Mouse (Mus musculus): ENCODE data around the gene Smim4. TPM values are rescaled to one million over a fixed set of nuclear protein-coding genes. Genes with fewer than 3 reads are reported as not detected.

Smim4 gene
- total RNA-seq (2021), result 10 to 100 TPM; 26.9 to 30.3 TPM
- long read RNA-seq, transcript Smim4-201 (2 exons, 311 nt), result major isoform, 9 of 18 reads
- long read RNA-seq, partial matches to known transcripts, result 1 of 18 reads
- long read RNA-seq, other reads (novel, unspliced or antisense), result 4 of 18 reads

DNA sequence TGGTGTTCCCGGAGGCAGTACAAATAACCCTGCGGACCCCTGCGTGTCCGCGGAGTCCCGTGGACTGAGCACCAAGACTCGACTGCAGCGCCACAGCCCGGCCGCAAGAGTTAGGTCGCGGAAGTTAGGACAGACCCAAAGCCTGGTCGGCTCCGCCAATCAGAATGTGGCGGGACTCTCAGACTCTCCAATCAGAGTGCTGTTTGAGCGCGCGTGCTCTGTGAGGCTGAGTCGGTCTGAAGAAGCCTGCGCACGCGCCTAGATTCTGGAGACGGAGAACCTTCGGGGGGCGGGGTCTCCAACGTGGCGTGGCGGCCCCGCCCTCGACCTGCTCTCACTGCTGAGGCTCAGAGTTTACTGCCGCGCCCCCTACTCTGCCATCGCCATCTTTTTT is at the start of gene Smim4:
Gene Smim4, minus strand, starts transcription at position 131 of the 394 bp plus-strand sequence.
- DNase-seq (ENCODE audit: low spot score in 2 of 2), result peak; percentile 94 to 98

DNA sequence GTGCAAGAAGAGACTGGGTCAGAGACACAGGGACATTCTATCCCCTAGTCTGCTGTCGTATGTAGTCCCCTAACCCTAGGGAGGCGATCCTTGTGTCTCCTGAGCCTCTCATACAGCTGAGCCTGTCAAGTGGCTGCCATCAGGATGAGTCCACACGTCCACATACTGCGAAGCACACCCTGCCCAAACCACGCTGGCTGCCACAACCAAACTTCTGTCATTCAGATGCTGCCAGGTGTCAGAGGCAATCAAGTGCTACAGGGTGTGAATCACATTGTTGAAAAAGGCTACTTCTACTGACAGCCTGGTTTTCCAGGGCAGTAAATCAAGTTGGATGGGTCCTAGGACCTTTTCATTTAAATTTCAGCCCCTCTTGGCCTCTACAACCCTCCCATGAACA is 49.0 kb upstream of the Smim4 start:
- no peak for DNase-seq (ENCODE audit: low spot score in 2 of 2)

DNA sequence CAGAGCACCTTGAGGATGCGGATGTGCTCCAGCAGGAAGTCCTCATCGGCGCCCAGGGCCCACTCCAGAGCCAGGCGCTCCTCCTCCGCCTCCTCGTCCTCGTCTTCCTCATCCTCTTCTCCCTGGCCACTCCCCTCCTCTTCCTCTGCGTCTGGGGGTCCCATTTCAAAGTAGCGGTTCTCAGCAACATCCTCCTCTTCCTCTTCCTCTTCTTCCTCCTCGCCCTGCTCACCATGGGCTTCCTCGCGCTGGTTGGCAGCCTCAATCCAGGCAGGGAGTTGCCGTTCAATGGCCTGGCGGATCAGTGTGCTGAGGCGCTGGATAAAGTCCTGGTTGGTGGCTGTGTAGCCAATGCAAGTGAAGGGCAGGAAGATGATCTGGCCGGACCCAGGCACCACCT is 48.5 kb upstream of the Smim4 start:
- no peak for DNase-seq (ENCODE audit: low spot score in 2 of 2)

DNA sequence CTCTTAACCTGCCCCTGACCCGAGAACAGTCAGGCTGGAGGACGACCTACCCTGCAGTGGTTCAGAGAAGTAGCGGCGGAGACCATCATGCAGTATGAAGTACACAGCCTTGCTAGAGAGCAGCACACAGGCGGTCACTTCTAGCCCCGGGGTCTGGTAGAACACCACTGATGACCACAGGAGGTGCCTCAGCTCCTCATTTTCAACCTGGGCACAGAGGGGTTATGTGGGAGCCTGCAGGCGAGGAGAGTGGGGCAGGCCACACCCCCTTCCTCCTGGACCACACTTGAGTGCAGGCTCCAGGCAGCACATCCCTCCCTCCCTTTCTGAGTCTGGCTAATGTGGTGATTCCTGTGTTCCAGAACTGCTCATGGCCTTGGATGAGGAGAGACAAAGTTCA is 44.8 kb upstream of the Smim4 start:
- no peak for DNase-seq (ENCODE audit: low spot score in 2 of 2)

DNA sequence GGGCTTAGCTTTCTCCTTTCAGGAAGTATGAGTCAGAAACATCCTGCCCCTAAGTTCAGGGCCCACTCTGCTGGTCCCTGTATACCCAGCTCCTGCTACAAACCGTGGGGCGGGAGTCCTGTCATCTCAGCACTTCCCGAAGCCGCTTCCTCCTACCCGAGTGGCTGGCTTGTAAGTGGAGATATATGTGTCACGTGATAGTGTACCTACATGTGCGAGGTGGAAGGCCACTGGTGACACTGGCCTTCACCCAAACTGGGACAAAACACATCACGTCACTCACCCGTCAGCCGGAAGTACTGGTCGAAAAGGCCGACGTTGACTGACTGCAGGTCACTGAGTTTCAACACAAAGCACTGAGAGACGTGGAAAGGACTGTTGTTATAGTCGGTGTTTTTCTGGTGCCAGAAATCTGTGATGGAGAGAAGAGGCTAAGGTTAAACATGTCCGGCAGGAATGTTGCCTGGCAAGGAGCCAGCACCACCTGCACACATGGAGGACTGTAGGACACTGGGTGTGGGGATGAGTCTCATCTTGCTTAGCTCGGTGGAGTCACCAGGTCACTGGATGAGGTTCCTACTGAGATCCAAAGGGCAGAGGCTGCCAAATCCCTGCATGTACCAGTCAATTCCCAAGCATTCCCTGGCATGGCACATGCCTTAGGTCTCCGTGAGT is 44.2 kb upstream of the Smim4 start:
- no peak for DNase-seq (ENCODE audit: low spot score in 2 of 2)

DNA sequence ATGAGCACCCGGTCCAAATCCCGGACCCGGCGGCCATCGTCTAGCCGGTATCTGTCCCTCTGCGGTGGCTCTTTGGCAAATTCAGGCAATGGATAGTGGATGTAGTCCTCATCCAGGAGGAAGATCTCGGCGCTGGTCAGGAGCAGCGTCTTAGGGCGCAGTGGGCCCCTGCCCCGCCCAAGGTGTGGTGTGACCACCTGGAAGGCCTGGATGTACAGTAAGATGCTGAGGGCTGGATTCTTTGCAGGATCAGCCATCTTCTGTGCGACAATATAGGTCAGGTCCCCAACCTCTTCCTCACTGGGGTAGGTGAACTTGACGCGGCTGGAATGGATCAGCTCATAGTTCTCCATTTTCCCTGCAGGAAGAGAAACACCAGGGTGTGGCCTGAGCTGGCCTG is 43.1 kb upstream of the Smim4 start:
- no peak for DNase-seq (ENCODE audit: low spot score in 2 of 2)

DNA sequence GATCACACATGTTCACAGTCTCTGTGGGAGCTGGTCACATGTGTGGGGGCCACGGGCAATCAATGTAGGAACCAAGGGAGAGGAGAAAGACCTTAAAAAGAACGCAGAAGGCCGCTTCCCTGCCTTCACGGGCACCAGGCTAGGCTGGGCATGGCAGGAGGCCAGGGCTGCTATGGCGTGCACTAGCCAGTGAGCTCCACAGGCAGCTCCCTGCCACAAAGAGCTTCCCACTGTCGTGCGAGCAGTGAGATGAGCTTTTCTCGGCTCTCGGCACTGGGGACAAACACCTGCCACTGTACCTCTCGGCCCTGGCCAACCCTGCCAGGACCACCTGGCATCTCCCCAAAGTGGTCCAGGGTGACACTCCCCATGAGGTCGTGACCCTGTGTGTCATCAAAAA is 42.6 kb upstream of the Smim4 start:
- no peak for DNase-seq (ENCODE audit: low spot score in 2 of 2)

DNA sequence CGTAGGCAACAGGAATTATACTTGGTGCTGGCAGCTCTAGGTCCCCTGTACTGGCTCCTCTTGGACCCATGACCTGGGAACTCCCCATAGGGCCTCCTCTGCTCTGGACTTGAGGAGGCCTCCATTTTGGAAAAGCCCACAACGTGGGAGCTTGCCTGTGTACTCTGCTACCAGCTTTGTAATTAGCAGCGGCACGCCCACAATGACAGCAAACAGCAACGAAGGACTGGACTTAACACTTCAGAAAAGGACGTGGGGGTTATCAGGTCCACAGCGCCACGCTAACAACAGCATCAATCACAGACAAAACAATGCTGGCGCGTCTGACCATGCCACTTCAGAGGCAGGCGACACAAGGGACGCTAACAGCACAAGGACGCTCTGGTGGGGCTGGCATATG is 42.2 kb upstream of the Smim4 start:
- no peak for DNase-seq (ENCODE audit: low spot score in 2 of 2)

DNA sequence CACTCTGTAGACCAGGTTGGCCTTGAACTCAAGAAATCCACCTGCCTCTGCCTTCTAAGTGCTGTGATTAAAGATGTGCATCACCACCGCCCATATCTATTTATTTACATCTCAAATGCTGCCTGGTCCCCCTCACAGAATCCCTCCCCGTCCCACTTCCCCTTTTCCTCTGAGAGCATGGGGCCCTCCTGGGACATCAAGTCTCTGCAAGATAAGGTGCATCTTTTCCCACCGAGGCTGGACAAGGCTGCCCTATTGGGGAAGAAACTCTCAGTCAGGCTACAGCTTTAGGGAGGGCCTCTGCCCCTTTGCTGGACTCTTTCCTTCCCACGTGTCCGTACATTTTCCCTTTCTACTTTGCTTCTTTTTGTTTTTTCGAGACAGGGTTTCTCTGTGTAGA is 40.8 kb upstream of the Smim4 start:
- DNase-seq (ENCODE audit: low spot score in 2 of 2), result no peak

DNA sequence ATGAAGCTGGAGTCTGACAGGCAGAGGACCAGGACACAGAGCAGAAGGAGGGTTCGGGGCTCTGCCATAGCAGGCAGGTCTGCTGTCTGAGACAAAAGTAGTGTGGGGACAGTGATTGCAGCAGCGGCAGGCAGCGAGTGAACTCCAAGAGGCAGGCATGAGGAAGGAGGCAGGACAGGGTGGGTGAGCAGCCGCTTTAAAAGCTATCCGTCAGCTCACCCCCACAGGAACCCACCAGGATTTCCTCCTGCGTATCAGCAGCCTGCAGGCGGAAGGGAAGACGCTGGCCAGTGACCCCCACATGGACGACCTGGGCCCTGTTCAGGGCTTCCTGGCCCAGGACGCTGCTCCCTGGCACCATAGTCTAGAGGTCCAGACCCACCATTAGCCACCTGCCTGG is 39.7 kb upstream of the Smim4 start, which contains the start of gene Stab1:
Gene Stab1, minus strand, starts transcription at position 217 of the 400 bp plus-strand sequence.
- no peak for DNase-seq (ENCODE audit: low spot score in 2 of 2)

DNA sequence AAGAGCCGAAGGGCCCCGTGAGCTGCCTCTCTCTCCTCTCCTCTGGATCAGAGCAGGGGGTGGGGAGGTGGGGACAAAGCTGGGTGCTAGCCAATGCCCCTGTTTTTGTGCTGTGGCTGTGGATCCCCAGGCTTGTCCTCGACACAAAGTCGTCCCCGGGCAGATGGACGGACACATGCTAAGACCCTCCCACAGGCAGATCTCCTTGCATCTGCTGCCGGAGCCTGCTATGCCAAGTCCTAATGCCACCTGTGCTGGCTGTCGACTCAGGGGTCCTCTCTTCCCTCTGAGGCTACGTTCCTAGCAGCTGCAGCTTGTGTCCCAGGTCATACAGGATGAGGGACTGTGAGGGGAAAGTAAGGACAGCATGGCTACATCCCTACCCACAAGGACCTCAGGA is 38.1 kb upstream of the Smim4 start:
- no peak for DNase-seq (ENCODE audit: low spot score in 2 of 2)

DNA sequence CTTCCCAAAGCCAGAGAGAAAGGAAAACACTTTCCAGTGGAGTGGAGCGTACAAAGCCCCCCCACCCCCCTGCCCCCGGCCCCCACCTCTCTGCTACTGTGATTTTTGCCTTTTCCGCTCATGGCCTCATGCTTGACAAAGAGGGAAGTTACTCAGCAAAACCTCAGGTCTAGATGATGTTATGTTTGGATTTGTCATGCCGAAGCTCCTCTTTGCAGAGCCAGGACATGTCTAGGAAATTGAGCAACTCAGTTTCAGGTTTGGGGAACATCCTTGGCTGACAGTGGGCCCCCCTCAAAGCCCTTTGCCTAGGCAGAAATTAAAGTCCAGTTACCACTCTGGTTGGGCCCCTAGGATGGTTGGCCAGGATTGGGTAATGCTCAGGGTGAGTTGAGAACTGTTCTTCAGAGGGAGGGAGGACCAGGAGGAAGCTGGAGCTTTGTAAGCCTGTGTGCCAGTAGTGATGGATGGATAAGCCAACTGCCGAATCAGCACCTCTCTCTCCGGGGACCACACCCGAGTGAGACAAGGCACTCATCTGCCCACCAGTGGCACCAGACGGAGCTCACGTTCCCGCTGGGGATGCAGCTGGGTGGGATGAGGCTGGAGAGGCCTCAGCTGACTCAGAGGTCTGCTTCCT is 37.4 kb upstream of the Smim4 start:
- DNase-seq (ENCODE audit: low spot score in 2 of 2), result no peak

DNA sequence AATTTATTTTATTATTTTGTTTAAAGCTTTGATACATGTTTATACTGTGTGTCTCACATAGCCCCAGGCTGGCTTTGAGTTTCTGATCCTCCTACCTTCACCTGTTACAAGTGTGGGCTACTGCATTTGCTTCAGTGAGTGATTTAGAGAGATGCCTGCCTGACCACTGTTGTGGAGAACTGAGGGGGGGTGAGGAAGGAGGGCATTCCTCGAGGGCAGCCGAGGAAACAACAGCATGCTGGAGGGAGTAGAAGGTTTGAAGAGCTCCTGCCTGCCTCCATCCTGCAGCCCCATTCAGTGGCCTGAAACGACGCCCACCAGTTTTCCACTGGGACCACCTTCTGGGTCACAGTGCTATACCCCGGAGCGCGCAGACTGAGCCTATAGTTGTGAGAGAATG is 36.7 kb upstream of the Smim4 start:
- DNase-seq (ENCODE audit: low spot score in 2 of 2), result no peak

DNA sequence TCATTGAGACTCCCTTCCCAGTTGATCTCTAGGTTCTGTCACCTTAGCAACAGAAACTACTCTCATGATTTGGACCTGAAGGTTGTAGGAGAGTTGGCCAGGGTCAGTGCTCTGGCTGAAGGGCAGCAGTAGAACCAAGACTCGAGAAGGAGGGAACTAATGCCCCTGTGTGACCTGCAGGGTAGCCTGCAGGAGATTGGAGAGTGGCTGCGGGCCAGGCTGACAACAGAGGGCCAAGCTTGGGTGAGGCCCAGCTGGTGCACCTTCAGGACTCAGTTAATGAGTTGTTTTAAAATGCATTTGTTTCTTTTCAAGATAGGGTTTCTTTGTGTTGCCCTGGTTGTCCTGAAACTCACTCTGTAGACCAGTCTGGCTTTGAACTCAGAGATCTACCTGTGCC is 36.3 kb upstream of the Smim4 start:
- no peak for DNase-seq (ENCODE audit: low spot score in 2 of 2)

DNA sequence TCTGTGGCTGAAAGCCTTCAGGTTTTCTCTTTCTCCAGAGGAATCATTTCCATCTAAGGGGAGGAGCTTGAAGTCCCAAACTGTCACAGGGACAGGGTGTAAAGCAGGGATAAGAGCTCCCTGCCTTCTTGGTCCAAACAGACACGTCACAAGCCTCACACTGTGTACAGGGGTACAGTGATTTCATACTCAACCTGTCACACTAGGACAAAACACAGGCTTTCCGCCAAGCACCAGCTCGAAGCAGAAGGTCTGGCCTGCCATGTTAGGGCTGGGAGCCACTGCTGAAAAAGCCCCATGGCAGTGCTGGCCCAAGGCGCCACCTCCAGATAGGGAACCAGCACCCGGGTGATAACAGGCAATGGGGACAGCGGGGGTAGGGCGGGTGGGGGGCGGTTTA is 35.3 kb upstream of the Smim4 start:
- no peak for DNase-seq (ENCODE audit: low spot score in 2 of 2)

DNA sequence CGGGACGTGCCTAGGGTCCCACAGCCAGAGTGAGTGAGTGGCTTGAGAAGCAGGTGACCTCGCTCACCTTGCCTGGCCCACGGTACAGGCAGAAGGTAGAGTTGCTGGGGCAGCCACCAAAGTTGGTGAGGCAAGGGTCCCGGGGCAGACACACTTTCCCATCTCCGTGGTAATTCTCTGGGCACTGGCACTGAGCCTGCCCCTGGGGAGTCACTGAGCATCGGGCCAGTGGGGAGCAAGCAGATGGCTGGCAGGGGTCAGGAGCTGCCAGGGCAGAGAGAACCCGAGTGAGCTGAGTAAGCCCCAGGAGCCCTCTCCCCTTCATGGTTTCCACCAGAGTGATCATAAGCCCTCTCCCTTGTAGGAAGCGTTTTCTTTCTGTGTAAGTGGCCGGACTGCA is 32.9 kb upstream of the Smim4 start:
- no peak for DNase-seq (ENCODE audit: low spot score in 2 of 2)

DNA sequence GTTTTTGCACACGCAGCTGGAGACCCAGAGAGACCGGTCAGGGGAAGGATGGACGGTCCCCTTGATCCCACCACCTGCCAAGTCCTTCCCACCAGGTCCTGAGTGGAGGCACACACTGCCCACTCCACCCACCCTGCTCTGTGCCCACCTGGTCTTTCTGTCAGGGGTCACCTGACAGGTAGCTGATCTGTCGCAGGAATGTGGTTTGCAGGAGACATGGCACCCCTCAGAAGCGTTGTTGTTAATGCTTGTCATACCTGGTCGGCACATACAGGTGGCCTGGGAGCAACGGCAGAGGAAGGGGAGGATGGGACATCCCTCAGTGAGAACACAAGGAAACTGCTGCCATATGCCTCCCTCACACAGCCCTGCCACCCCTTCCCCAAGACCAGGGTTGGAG is 32.4 kb upstream of the Smim4 start:
- no peak for DNase-seq (ENCODE audit: low spot score in 2 of 2)

DNA sequence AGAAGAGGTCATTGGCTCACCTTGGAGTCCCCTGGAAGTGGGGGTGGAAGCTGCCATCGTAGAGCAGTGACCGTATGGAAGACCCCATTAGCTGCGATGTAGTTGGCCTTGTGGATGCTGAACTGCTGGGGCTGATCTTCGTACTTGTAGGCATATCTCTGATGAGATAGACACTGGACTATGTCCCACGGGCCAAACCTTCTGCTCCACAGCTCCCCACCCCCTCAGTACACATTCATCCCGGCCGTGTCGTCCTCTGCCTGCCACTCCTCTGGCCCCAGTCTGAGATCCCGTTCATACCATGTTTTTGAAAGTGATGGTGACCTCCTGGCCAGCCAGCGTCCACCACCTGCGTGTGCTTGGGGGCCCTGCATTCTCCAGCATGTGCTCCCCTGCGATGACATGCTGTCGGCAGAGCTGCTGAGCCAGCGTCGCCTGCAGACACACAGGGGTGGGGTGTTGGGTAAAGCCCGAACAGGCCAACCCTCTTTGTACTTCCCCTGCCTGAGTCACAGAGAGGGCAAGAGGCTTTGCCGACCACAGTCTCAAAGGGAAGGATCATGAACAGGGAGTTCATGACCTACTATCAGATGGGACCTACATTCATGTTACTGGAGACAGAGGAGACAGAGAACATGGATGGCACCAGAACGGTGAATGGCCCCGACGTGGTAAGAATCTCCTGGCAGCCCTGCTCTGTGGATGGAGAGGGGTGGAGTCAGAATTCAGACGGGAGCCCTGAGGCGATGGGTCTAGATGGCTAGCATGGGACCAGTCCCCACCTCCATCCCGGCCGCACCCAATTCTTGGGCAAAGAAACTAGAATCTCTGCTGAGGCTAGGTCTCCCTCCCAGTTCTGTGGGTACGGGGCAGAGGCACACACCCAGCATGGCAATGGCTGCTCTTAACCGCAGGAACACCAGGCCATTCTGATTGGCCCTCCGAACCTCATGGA is 31.7 kb upstream of the Smim4 start:
- DNase-seq (ENCODE audit: low spot score in 2 of 2), result no peak

DNA sequence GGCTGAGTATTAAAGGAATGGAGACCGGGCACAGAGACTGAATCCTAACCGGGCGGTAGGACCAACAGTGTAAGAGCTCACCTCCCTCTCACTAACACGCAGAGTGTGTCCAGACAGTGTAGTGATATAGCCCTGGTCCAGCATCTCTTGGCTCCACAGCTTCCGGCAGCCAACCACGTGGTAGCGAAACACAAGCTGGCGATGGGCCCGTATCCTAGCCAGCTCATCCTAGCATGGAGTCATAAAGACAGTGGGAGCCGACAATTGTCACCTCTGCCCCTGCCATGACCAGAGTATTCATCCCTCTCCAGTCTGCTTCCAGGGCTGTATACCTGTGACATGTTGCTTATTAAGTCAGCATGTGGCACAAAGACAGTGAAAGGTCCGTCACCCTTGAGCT is 16.9 kb upstream of the Smim4 start:
- DNase-seq (ENCODE audit: low spot score in 2 of 2), result no peak

DNA sequence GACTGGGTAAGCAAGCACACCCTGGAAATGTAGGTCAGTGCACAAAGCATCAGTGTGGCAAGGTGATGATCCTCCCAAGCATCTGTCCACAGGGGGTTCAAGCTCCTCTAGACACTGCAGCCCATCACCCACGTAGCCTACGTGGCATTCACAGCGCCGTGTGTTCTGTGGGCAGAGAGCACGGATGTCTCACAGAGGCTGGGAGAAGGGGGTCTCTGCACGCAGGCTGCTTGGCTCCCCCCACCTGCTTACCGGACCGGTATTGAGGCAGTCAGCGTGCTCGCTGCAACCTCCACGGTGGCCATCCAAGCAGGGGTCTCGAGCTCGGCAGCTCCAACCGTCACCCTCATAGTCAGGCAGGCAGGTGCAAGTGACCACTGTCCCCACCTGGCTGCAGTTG is 12.3 kb upstream of the Smim4 start:
- DNase-seq (ENCODE audit: low spot score in 2 of 2), result no peak

DNA sequence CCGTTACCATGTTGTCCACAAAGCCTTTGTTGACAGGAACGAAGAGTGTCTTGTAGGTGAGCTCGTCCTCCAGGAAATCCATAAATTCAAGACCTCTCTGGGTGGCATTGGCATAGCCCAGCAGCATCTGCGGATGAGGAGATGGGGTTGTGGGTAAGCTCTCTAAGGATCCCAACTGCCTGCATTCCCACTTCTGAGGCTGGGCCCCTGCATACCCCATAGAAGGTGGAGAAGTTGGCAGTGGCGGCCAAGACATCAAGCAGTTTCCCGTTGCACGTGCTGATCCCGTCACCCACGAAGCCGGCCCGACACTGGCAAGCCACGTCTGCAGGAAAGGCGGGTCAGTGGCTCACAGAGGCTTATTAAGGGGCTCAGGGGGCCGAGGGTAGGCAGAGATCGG is 11.4 kb upstream of the Smim4 start:
- no peak for DNase-seq (ENCODE audit: low spot score in 2 of 2)

DNA sequence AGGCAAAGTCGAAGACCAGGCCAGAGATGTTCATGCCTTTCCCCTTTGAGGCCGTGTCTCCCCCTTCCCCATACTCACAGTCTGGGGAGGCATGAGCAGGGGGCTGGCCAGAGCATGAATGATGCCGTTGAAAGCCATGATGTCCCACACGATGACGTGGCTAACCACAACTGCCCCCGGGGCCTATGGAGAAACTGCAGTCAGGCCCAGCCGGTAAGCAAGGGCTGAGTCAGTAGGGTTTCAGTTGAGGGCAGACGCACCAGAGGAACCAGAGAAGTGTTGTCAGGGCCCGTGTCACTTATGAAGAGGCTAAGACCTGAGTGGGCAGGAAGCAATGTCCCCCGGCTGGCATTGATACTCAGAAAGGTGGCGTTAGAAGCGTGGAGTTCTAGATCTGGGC is 10.9 kb upstream of the Smim4 start:
- no peak for DNase-seq (ENCODE audit: low spot score in 2 of 2)
